Comparison of ENCODE assay signal across 8 mouse cellular contexts in genomic region chr12:35182675-35183074, GRCm38 (mm10).
DNase-seq lines count a peak whose midpoint lies in the region; ATAC-seq lines count a peak whose summit lies in the region.

No protein-coding gene starts in this region.

- peak; percentile 90 for ATAC-seq in megakaryocyte-erythroid progenitor cell, adult 5-6 weeks (replicated peaks; ENCODE audit: low FRiP score, low TSS enrichment, poor library complexity, severe bottlenecking)

- DNase-seq in ZHBTc4 (ENCODE audit: low read depth, low spot score) = peak; percentile 73
- DNase-seq in cerebellum, postnatal 10 days = peak; percentile 91 to 95
- peak; percentile 24 to 86 for DNase-seq in frontal cortex, postnatal 14 days (ENCODE audit: low spot score in 2 of 2)
- peak; percentile 86 for DNase-seq in hindlimb bud, embryonic 11.5 days (ENCODE audit: extremely low spot score, low read depth, low spot score)
- DNase-seq in left cerebral cortex, adult 11 months (ENCODE audit: low spot score) = peak; percentile 56
- DNase-seq in right cerebral cortex, postnatal 14 days = peak; percentile 86
- DNase-seq in urinary bladder, postnatal 14 days (ENCODE audit: low spot score) = peak; percentile 85

Comparison
In these comparisons a context has a peak if more than half of its experiments do, and no peak if none do; other contexts are left out.
1. Peak in every context shown above with its lines: DNase-seq and ATAC-seq.